Mouse (Mus musculus) kidney, postnatal 36 days (tissue): Measurements from ENCODE around the gene Gm49395.

Experiments
- DNase-seq, 2 experiments: peaks; one replicate each; pipeline ENCODE4 v3.0.0; 2021 to 2022; ENCODE audit warnings: mixed read lengths in 2 of 2

The Gm49395 gene

GRCm38 (mm10) chr13:115050660-115051559 is 50.8 kb downstream of the Gm49395 start:
- no peak for DNase-seq

DNA sequence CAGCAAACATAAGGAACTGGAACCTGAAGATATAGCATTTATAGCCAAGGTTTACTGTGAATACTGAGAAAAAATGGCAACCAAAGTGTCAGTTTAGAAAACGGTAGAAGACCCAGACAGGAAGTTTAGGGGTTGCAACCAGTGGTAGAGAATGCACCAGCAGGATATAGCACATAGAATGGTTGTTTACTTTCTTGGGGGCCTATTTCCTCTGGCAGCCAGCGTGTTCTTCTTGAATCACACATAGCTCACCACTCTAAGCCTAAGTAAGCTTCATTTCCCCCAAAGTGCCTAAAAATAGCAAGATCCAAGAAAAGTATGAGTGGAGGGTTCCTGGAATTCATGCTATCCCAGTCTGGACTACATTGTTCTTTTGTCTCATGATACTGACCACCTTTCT is 59.1 kb downstream of the Gm49395 start:
- DNase-seq, result no peak

DNA sequence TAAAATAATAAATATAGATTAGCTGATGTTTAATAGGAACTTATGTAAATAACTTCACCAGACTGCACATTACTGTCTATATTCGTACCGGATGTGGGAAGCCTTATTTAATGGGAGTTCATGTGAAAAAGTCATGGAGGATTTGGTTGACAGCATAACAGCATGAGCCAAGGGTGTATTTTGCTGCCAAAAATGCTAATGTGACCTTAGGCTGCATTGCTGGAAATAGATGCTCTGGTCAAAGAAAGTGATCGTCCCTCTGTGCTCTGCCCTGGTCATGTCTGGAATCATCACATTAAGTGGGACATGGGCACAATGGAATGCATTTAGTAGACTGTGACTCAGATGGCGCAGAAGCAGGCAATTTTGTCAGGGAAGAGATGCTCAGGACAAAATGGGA is 64.4 kb downstream of the Gm49395 start:
- DNase-seq, result peak in 1 of 2 experiments; percentile 44

- DNase-seq, result no peak
These were observed 66.3 kb downstream of the Gm49395 start for GRCm38 (mm10) chr13:115035387-115035786.

DNA sequence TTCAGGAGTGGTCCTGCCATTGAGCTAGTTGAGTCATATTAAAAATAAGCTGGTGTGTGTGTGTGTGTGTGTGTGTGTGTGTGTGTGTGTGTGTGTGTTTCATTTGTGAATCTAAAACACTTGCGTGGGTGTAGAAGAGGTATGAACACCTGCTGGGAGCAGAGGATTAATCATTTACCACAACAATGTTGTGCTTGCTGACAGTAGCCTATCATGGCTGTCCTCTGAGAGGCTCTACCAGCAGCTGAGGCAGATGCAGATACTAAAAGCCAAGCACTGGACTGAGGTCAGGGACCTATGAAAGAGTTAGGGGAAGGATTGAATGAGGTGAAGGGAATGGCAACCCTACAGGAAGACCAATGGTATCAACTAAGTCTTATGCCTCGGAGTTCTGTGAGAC is 68.6 kb downstream of the Gm49395 start:
- DNase-seq, result peak in 1 of 2 experiments; percentile 55

DNA sequence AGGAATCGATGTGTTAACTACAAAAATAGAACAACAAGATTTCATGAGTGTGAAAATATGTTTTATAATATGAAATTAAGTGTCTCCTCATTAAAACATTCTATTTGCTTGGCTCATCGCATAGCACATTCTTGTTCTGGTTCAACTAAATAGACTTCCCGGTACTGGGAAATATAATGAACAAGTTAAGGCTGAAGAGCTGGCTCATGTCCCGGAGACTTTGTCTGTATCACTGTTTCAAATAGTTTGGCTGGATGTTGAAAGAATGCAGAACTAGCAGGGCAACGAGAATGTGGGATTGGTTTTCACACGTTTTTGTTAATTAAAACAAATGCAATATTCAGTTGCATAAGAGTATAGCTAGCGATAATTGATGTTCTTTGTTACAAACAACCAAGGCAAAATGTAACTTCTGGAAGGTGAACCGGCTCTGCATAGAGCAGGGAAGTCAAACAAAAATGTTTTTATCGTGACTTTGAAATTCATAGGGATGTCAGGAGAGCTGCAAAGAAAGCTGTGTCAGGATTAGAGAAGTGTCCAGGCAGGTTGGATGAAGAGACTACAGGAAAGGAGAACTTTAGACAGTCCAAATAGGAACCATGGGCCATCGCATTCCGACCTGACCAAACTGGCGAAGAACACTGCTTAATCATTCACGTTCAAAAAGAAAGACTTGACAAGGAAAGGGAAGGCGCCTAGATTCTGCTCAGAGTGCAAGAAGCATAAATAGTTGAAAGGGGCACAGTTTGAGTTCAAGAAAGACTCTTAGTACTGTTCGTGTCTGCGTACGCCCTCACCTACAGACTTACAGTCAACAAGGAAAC is 70.3 kb downstream of the Gm49395 start:
- peak; percentile 59 to 83 for DNase-seq

DNA sequence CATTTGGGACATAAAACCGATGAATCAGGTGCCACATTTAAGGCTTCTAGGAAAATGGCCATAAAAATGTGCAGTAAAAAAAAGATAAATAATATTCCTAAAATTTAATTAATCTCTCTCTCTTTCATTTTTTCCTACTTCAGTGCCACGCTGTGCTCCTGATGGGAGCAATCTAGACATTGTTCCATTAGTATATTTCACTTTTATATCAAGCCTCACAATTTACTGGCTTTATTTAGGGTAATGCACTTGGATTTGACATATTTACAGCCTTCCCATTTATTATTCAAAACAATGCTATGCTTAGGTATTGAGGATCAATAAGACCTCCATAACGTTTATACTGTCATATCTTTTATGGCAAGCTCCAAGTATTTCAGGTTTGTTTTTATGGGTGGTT is 76.3 kb downstream of the Gm49395 start:
- DNase-seq, result no peak

- no peak for DNase-seq
These were observed 79.5 kb downstream of the Gm49395 start for GRCm38 (mm10) chr13:115022117-115022787.

- no peak for DNase-seq
These were observed 80.3 kb downstream of the Gm49395 start for GRCm38 (mm10) chr13:115021411-115021810.

DNA sequence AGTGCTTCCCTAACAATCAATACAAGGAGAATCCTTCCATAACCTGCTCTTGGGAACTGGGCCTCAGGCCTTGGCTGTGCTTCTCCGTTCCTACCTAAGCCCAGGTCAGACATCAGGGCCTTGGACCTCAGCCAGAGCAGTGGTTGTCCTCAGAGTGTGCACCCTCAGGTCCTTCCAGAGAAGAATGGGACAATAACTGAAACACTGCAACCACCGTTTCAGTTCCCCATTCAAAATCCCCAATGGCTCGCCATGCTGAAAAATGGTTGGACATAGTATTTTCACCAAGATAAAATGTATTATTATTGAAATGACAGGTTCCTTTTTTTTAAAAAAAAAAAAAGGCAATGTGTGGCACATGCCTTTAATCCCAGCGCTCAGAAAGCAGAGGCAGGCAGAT is 81.0 kb downstream of the Gm49395 start:
- DNase-seq, result no peak

- no peak for DNase-seq
These were observed 84.2 kb downstream of the Gm49395 start for GRCm38 (mm10) chr13:115017545-115017944.

DNA sequence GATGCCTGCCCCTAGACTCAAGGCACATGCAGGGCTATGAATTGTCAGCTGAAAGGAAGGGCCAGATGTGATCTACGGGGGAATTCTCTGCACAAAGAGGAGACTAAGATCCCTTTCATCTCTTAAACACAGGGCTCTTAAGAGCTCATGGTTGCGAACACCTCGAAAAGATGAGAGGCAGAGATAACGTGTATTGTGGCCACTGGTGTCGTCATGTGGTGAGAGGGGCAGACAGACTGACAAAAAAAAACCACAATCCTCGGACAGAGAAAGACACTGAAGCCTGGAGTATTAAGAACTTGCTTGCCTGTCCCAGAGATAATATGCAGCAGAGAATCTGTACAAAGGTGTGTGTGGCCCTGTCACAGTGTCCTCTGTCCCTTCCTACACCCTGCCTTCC is 90.2 kb downstream of the Gm49395 start:
- DNase-seq, result no peak

DNA sequence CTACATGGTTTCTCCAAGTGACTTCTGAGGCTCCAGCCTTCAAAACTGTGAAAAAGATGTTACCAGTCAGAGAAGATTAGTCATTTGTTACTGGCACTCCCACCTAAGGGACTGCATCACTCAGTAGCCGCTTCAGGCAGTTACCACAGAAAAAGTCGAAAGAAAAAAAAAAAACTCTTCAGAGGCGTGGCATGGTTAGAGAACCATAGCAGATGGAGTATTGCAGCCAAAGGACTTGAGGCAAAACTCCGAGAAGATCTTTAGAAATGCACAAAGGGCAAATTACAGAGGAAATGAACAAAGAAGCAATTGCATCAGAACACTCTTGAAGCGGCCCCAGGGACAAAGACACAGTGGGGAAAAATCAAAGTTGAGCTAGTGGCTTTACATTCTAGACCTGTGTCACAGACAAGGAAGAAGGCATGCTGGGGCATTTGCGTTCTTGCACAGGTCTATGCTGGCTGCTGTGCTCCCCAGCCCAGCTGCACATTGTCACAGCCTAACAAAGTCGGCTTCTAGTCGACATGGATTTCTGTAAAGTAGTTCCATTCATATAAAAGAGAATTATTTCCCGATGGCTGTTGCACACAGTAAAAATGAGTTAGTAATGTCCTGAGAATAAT is 95.4 kb downstream of the Gm49395 start:
- DNase-seq, result no peak

GRCm38 (mm10) chr13:115005342-115005741 is 96.4 kb downstream of the Gm49395 start:
- no peak for DNase-seq

- peak in 1 of 2 experiments; percentile 23 for DNase-seq
These were observed 98.2 kb downstream of the Gm49395 start for GRCm38 (mm10) chr13:115003444-115004053.

- no peak for DNase-seq
These were observed 98.9 kb downstream of the Gm49395 start for GRCm38 (mm10) chr13:115002837-115003236.

- no peak for DNase-seq
These were observed 99.6 kb downstream of the Gm49395 start for GRCm38 (mm10) chr13:115002155-115002554.

GRCm38 (mm10) chr13:114999582-114999981 is 102.1 kb downstream of the Gm49395 start:
- no peak for DNase-seq

- no peak for DNase-seq
These were observed 103.6 kb downstream of the Gm49395 start for GRCm38 (mm10) chr13:114998100-114998499.

DNA sequence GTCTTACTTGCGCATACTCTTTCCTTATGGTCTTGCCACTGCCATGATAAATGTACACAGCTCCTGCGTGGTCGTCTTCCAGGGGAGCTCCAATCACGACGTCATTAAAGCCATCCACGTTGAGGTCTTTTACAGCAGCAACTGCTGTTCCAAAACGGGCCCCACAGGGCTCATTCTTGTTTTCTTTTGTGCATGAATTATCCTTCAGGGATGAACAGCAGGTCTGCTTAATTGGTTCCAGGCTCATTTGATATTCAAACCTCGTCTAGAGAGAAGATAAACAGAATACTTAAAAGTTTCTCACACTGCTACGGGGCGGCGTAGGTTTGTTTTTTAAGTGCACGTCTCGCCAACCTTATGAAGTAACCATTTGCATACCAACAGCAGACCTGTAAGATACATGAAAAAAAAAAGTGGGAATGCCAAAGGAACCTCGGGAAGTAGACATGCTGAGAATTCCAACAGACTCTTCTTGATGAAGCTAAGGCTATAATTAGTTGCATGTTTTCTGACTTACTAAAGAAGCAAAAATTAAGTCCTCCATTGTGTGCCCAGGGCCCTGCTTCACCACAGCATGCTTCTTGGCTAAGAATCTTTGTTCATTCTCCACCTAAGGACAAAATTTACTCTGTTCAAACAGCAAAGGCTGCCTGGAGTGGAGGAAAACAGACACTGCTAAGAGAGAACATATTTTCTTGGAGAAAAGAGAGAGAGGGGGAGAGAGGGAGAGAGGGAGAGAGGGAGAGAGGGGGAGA is 109.3 kb downstream of the Gm49395 start:
- DNase-seq, result no peak

DNA sequence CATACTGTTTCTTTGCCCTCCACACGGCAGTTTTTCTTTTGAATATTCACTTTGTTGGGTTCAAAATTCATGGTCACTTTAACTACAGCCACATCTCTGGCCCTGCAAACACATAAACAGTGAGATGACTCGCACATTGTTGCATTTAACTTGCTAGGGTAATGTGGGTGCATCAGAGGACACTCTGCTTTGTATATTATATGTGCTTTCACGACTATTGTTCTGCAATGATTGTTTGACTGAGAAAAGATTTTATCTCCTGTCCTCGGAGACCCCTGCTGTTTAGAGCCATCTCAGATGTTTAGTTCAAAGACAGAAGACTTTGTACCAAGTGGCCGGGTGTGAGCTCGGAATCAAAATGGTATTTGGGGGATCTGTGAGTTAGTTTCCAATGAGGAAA is 114.1 kb downstream of the Gm49395 start:
- no peak for DNase-seq
